Mouse (Mus musculus) thymus, adult 2 months (tissue): ENCODE data around the gene Nlgn1. TPM values are rescaled to one million over a fixed set of nuclear protein-coding genes. Genes with fewer than 3 reads are reported as not detected.

ENCODE experiments used
- DNase-seq: peaks from one replicate; pipeline ENCODE4 v3.0.0; 2021
- H3K27ac ChIP-seq: fragments of 200-500 bp; 2 replicates; pipeline ENCODE4 v1.5.1; 2012; ENCODE audit warnings: low read length, control low read depth; ENCODE audit not compliant: control insufficient read depth, insufficient read depth
- H3K27me3 ChIP-seq: fragments of 200-500 bp; 2 replicates; pipeline ENCODE4 v1.6.1; 2012; ENCODE audit warnings: mild to moderate bottlenecking, low read length, moderate library complexity, mixed read lengths; ENCODE audit not compliant: control insufficient read depth, insufficient read depth
- H3K36me3 ChIP-seq: fragments of 200-500 bp; 2 replicates; pipeline ENCODE4 v1.6.1; 2012; ENCODE audit warnings: mild to moderate bottlenecking, low read length, moderate library complexity; ENCODE audit not compliant: control insufficient read depth, insufficient read depth
- H3K4me1 ChIP-seq: fragments of 200-500 bp; replicated peaks from 2 replicates; pipeline ENCODE4 v1.6.1; 2012; ENCODE audit warnings: low read length; ENCODE audit not compliant: control insufficient read depth, insufficient read depth
- H3K4me3 ChIP-seq: fragments of 200-500 bp; 2 replicates; pipeline ENCODE4 v1.5.1; 2012; ENCODE audit warnings: mild to moderate bottlenecking, low read length, control low read depth, moderate library complexity; ENCODE audit not compliant: control insufficient read depth, insufficient read depth
- CTCF ChIP-seq: fragments of 200-500 bp; IDR thresholded peaks from 2 replicates; pipeline ENCODE4 v1.5.1; 2012; ENCODE audit warnings: mild to moderate bottlenecking, control low read depth, low read length, moderate library complexity, borderline replicate concordance; ENCODE audit not compliant: control insufficient read depth, poor library complexity, insufficient read depth; ENCODE audit errors: extremely low read depth
- POLR2A ChIP-seq: fragments of 200-500 bp; IDR thresholded peaks from 2 replicates; pipeline ENCODE4 v1.6.1; 2012; ENCODE audit warnings: mild to moderate bottlenecking, low read length, control low read depth, moderate library complexity; ENCODE audit not compliant: control insufficient read depth, poor library complexity, insufficient read depth; ENCODE audit errors: extremely low read depth
- WGBS: fragments of 180-500 bp; shearing (Covaris S2); methylation state at CpG from one replicate; pipeline ENCODE4 v1.1.7; 2018; 5-methylcytosine and 5-hydroxymethylcytosine counted together
- polyA plus RNA-seq: library from polyadenylated mRNA; depleted of rRNA; stranded (reverse); fragments of >200 nt; gene quantifications from 2 replicates; pipeline ENCODE4 v1.2.3, GENCODE M21; 2012

Nlgn1 gene
- polyA plus RNA-seq, 1 experiment: 0.96 TPM

DNA sequence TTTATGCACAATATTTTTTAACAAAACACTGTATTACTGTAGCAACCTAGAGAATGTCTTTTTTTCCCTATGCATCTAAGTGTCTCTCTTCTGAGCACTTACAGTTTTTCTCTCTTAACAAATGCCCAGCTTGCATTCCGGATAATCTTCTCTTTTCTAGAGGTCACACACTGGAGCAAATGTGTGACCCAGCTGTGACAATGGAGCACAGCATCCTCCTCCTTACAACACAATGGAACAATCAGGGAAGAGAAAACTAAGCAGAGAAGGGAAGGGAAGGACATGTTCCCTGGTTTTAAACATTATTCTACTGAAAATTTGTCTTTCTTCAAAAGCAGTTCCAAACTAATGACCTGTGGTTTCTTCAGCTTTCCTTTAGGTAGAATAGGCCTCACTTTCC, 879.9 kb downstream of the Nlgn1 start:
- Histone ChIP-seq H3K4me3 (no peak overlapping the region), H3K27me3 (no peaks in the 10 kb centered on the region), H3K4me1 (no peaks in the 10 kb centered on the region), H3K36me3 (no peaks in the 10 kb centered on the region), H3K27ac (no peak overlapping the region)
- DNase-seq: no peak
- TF ChIP-seq CTCF (no peak), POLR2A (no peak)
- 66% methylated on average over 1 of the region's 1 CpGs for WGBS

DNA sequence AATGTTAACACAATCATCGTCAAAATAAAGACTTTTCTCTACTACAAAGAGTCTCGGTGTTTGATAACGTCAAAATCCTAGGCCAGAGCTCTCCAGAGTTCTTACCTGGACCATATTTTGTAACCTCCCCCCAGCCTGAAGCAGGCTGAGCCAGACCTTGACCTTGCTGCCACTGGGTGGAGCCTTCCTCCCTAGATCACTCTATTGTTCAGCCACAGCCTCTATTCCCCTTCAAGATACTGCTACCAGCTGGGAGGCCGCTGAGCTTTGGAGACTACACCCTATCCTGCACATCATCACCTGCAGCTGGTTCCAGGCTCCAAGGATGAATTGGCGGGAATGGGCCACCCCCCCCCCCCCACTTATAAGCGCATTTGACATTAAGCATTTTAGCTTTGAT, 881.8 kb downstream of the Nlgn1 start:
- DNase-seq: no peak
- H3K27ac ChIP-seq: no peak overlapping the region
- H3K27me3 ChIP-seq: no peaks in the 10 kb centered on the region
- no peaks in the 10 kb centered on the region for H3K4me1 ChIP-seq
- TF ChIP-seq CTCF (no peak), POLR2A (no peak)
- 55% methylated on average over 6 of the region's 6 CpGs for WGBS
- H3K36me3 ChIP-seq: no peaks in the 10 kb centered on the region
- no peak overlapping the region for H3K4me3 ChIP-seq

DNA sequence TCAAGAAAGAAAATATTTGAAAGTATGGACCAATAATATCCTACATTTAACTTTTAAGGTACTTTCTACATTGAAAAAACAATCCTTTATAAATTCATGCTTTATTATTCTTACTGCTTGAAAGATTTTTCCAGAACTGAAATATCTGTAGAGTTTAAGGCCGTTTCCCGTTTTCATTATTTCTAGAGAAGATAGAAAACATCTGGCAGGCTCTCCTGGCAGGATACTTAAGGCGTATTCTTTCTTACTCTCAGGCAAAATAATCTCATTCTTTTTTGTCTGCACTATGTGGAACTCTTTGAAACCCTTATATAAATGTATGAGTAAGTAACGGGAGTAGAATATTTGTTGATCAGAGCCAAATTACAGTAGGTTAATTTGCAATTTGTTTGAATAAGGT, 882.9 kb downstream of the Nlgn1 start:
- no peak overlapping the region for H3K27ac ChIP-seq
- no peaks in the 10 kb centered on the region for H3K27me3 ChIP-seq

DNA sequence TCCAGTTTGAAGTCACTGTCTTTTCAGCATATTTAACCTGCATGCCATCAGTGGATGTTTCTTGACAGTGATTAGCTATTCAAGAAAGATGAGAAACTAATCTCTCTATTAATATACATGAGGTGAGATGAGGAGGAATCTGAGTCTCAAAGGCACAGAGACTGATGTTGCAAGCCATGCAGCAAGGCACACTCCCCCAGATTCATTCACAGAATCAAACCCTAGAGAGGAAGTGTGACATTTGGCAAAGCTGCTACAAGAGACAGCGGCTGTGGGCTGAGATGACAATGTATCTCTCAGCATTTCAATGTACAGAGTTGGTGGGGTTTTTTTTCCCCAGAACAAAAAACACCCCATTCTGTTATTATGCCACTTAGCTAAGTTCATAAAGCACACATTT, 885.1 kb downstream of the Nlgn1 start:
- Histone ChIP-seq H3K4me3 (no peak overlapping the region), H3K36me3 (no peaks in the 10 kb centered on the region), H3K27ac (no peak overlapping the region), H3K27me3 (no peaks in the 10 kb centered on the region), H3K4me1 (no peaks in the 10 kb centered on the region)
- DNase-seq: no peak
- 88% methylated on average over 1 of the region's 1 CpGs for whole genome bisulfite sequencing
- TF ChIP-seq CTCF (no peak), POLR2A (no peak)

More for the DNA sequence above, 882.9 kb downstream of the Nlgn1 start:
- 92% methylated on average over 4 of the region's 4 CpGs for WGBS
- H3K36me3 ChIP-seq: no peaks in the 10 kb centered on the region
- no peak for DNase-seq
- no peaks in the 10 kb centered on the region for H3K4me1 ChIP-seq
- TF ChIP-seq CTCF: no peak
- no peak for TF ChIP-seq POLR2A
- H3K4me3 ChIP-seq: no peak overlapping the region

DNA sequence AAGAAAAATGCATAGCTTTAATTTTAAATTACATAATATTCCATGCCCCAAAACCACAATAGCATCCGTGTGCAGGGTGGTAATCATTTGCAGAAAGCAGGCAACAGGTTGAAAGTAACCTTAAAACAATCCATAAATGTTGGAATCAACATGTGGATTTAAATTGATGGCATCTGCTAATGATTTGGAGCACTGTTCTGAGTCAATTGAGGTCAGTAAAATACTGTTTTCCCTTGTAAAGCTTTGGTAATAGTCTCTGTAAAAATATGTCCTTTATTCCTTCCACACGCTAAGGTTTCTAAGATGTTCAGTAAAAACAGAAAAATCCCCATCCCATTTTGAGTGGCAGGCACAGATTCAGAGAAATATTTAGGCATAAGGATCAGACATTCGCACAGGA, 888.6 kb downstream of the Nlgn1 start:
- no peak for DNase-seq
- Histone ChIP-seq H3K27me3 (no peaks in the 10 kb centered on the region), H3K36me3 (no peaks in the 10 kb centered on the region), H3K4me1 (no peaks in the 10 kb centered on the region), H3K27ac (no peak overlapping the region), H3K4me3 (no peak overlapping the region)
- TF ChIP-seq POLR2A: no peak
- TF ChIP-seq CTCF: no peak
- 87% methylated on average over 3 of the region's 3 CpGs for WGBS

DNA sequence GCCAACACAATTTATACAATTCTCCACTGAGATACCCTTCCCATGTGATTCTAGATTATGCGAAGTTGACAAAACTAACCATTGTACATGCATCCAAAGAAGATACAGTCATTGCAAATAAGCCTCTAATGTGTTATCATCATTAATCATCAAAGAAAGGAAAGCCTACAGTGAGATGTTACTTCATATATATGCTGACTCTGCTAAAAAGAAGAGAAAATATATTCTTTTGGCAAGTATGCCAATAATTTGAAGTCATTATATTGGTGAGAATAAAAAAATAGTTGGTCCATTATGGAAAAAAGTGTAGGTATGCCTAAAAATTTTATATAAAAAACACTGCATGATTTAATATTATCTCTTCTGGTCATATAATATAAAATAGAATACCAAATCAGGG, 889.6 kb downstream of the Nlgn1 start:
- WGBS: 96% methylated on average over 1 of the region's 1 CpGs
- Histone ChIP-seq H3K27ac (no peak overlapping the region), H3K4me1 (no peaks in the 10 kb centered on the region), H3K27me3 (no peaks in the 10 kb centered on the region), H3K4me3 (no peak overlapping the region), H3K36me3 (no peaks in the 10 kb centered on the region)
- TF ChIP-seq CTCF: no peak
- TF ChIP-seq POLR2A: no peak
- DNase-seq: no peak

DNA sequence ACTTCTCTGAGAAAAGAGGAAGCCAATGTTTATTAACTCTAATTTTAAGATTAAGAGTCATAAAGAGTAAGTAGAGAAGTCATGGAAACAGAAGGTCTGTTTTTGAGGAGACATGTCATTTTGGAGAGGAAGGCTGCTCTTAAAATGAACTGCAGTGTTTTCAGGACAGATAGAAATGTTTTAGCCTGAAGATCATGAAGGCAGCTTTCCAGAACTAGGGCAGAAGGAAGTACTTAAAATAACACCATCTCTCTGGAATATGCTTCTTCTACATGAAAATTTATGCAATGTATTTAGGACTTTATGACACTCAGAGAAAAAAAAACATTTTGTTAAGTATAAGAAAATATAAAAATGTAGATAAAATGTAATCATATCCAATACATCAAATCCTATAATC, 905.3 kb downstream of the Nlgn1 start:
- no peak for DNase-seq
- Histone ChIP-seq H3K4me3 (no peak overlapping the region), H3K36me3 (no peaks in the 10 kb centered on the region), H3K27ac (no peak overlapping the region), H3K4me1 (no peaks in the 10 kb centered on the region), H3K27me3 (no peaks in the 10 kb centered on the region)
- TF ChIP-seq CTCF: no peak
- TF ChIP-seq POLR2A: no peak
